Mouse (Mus musculus) brain, embryonic 18.5 days (tissue): ENCODE measurements around the gene Sh3rf1.

Experiments
- DNase-seq: peaks from one replicate; pipeline ENCODE4 v3.0.0-alpha.2; 2012; ENCODE audit warnings: low read depth, low spot score

Sh3rf1 gene

DNA sequence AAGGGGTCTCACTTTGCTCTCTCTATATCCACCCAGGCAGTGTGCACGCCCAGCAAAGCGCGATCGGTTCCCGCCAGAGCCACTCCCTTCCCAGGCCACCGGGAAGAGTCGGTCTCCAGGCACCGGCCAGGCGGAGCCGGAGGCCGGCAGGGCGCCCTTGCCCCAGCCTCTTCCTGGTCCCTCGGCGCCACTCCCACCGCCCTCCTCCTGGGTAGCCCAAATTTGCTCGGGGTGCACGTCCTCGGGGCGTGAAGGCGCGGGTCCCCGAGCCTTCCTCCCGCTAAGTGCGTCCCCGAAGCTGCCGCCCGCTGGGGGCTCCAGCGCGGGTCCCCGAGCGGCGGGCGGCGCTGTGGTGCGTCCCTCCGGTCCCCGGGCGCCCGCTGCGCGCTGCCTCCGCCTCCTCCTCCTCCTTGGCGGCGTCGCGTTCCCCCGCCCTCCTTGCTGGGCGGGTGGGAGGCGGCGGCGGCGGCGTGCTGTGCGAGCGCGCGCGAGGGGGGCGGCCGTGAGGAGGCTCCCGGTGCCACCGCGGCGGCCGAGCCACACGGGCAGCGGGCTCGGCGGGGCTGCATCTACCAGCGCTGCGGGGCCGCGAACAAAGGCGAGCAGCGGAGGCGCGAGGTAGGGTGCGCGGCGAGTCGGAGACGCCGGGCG lies at the start of gene Sh3rf1:
Gene Sh3rf1, plus strand, starts transcription at position 144 of the 651 bp plus-strand sequence.
- DNase-seq: peak; percentile 70

DNA sequence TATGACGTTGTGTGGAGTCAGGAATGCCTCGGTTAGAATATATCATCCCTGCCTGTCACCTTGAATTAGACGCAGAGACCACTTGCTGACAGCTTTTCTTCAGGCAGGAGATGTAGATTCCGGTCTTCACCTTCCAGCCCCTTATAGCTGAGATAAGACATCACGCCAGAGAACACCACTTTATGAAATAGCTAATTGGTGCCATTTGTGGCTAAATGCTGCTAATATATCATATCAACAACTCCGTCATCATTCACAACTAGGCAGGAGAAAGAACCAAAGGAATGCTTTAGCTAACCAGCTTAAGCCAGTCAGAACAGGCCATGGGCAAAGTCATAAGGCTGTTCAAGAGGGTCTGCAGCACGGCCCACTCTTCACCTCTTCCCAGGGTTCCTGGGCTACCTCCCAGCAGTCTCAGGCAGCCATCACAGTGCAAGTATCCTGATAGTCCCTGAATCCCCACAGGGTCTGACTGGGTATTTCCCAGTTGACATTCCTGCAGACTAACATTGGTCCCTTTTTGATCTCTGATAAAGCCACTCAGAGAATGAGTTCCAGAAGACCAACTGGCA lies 49.7 kb upstream of the Sh3rf1 start:
- DNase-seq: no peak

DNA sequence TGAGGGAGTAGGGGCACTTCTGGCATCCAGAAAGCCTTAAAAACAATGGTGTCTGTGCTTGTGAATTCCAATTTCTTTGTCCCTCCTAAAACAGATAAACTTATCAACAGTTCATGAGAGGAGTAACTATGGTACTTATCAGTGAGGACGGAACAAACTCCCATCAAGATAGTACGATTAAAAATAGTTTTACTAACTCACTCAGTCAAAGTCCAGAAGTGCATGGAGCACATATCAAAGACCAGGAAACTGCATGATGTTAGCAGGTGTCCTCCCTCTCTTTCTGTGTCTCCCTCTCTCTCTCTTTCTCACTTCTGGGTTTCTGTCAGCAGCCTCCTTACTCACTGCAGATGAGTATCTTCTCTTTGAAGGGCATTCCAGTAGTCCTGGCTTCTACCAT lies 47.8 kb upstream of the Sh3rf1 start:
- DNase-seq: no peak

DNA sequence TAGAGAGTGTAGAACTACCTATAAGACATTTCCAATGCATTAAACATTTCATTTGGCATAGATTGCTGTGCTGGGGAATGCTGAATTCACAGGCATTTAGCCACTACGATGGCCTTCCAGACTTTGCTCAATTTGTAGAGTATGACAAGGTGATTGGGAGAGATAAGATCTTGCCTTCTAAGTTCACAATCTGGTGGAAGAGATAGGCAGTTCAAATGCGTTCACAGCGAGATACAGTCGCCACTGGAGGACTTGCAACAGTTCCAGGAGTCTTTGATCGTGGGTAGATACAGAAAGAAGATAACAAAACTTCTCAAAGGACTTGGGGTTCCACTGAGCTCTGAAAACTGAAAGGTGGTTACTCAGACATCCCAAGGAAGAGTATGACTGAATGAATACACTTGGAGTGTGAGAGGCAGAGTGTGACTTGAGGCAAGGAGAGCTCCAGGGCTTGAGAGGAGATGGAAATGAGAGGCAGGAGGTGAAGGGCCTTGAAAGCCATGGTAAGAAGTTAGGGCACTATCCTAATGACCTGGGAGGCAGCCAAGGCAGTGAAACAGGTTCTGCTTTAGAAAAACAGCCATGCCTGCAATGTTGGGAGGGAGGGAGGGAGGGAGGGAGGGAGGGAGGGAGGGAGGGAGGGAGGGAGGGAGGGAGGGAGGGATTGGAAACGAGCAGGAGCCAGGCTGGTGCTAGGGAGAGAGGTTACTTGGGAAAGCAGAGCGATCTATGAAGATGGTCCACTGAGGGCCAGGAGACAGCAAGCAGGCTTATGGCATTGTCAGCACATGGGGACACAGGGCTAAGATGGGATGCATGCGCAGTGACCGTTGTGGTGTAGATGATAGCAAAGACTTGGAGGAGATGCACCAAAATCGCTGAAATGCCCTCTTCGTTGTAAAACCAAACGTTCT lies 45.7 kb upstream of the Sh3rf1 start:
- no peak for DNase-seq

DNA sequence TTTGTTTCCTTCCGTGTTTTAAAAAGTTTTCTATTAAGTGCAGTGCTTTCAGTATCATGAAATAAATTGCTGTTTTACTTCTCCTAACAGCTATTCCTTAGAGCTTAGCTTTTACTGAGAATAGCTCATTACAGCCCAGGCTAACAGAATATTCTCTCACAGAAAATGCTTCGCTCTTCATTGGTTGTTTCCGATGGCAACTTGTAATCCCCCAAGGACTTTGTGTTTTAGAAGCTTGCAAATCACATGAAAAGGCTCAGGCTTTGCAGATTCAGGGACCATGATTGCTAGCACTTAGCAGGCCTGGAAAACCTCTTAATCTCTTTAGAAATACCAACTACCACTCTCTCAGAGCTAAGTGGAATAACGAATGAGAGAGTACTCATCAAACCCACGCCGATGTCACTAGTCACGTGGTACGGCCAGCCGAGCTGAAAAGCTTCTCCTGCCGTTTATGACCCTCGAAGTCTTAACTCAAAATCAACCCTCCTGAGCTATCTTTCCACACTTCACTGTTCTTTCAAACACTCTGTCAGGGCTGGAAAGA lies 45.0 kb upstream of the Sh3rf1 start:
- DNase-seq: peak; percentile 6

DNA sequence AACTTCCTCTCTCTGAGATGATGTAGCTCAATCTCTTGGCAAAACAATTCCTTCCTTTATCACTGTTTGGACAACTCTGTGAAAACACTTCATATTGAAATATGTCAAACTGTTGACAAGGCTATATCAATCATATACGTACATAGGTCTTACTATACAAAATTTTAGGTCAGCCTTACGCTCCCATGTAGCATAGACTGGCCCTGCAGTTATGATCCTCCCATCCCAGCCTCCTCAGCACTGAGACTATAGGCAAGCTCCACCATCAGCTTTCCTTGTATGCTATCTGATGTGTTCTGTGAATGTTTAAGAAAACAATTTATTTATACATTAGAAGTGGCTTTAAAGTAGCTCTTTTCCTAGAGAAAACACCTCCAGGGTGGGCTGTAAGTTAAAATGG lies 42.1 kb upstream of the Sh3rf1 start:
- DNase-seq: no peak

DNA sequence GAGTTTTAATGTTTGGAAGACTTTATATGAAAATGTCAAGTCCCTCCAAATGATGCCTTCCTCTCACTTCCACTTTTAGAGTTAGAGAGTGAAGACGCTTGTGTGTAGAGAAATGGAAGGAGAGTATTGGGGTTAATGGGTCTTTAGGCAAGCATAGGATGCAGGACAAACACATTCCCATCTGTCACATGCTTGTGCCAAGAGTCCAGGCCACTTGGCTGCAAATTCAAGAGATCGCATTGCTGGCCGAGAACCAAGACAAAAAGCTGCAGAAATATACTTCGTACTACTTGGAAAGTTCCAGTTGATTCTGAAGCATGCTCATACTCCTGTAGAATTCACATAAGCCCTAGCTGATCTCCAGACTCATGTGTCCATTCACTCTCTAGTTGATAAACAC lies 41.7 kb upstream of the Sh3rf1 start:
- no peak for DNase-seq

DNA sequence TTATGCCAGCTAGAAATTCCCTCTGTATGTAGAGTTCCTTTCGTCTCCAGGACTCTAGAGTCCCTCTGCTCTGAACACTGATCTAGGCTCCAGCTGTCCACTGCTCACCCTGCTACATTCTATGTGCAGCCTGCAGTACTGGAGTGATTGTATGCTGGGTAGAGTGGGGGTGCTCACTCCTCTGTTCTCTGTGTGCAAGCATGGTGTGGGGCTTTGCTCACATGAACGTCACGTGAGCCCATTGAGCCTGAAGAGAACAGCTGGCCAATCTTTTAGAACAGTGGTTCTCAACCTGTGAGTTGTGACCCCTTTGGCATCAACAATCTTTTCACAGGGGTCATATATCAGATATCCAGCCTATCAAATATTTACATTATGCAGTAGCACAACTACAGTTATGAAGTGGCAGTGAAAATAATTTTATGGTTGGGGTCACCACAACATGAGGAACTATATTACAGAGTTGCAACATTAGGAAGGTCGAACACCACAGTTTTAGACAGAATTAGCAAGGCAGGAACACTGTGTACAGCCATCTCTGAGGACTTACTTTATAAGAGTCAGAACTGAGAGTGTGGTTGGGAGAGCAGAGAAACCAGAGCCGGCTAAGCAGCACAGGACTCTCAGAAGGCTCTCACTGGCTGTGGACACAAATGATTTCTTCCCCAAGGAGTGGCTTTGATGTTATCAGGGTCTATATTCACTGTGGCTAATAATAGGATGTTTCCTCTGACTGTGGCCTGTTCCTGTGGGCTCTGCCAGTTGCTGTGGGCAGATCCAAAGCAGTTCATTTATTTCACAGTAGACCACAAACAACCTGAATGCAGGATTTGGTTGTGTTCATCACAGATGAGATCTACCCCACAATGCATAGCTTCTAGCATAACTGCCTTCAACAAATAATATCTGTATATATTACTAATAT lies 38.1 kb upstream of the Sh3rf1 start:
- DNase-seq: no peak

DNA sequence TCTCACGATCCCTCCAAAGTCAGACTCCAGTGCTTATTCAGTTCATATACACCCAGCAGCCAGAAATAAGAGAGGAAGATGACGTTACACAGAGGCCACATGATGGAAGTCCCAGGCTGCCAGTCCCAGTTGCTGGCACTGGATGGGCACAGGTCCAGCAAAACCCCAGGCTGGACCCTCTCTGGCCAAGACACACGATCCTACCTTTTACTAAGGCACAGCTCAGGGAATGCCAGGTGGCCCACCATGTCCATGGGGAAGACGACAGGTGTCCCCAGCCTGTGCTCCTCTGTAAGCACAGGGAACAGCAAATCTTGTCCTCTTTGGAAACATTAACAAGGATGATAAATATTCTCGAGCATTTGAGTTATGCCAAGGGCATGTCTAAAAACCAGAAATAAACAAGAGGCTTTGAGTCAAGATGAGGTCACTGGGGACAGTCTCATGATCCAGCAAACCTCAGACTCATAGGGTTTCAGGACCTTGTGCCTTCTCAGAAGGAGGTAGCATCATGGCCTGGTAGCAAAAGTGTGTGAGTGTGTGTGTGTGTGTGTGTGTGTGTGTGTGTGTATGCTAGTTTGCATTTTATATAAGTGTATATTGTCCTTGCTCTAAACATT lies 29.3 kb upstream of the Sh3rf1 start:
- DNase-seq: no peak

DNA sequence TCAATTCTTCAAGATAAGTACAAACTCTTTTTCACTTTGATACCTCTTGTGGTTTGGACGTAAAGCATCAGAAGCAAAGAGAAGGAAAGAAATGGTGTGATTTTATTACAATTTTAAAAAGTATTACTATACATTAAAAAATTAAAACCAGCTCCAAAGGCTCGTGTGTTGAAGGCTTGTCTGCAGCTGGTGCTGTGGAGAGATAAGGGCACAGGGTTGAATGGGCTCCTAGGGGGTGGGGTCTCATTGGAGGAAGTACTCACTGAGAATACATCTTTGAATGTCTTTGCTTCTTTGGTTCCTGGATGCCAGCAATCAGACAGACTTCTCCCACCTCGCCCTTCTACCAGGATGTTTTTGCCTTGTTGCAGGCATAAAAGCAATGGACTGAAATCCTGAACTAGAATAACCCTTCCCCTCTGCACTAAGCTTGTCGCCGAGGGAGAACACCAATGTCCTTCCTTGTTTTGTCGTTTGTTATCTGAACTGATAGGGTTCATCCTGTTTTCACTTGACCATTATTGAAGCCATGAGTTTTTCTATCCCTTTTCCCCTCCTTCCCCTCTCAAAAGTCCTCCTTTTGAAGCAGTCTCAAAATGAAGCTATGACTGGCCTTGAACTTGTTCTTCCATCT lies 23.3 kb upstream of the Sh3rf1 start:
- DNase-seq: no peak

DNA sequence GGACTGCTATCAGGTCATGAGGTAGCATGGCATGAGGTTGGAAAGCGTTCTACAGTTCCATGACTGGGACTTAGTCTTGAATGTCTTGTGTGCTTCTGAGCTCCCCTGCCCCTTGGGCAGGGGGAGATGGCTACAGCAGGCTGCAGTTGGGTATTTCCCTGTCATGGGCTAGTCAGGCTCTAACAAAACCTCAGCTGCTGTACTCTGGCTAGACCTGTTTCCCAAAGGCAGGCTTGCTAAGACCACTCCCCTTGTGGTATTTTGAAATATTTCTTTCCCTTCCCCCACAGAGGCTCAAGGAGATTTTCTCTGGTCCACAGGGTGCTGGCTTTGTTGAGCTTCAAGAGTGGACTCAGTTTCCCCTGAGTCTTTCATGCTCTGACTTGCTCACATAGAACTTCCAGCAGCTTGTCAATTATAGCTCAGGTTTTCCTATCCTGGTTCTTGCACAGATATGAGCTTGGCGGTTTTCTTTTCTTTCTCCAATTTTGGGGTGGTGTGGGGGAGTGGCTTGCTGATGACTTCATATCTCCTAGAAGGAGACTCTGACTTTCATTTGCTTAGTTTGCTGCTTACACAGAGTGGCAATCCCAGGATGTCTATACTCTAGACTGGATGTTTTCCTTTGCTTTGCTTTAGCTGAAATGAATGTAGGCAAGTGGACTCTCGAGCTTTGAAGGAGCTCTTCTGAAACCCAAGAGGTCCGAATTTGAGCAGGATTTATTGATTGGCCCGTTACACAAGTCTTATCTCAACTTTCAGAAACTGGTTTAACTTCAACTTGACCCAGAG lies 20.4 kb upstream of the Sh3rf1 start:
- no peak for DNase-seq

DNA sequence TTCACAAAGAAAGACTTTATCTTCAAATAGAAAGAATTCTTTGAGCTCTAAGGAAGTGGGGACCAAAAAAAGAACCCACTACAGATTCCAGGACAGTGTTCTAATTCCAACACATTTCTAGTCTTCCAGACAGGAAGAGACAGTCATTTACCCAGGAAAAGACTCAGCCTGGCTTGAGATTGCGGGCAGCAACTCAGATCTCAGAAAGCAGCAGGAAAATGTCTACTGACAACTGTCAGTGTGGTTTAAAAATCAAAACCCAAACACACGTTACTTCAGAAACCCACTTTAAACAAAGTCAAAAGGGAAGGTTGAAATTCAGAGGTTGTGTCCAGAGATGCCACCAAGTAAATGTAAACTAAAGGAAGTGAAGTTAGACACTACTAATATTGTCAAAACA lies 16.8 kb upstream of the Sh3rf1 start:
- DNase-seq: no peak

DNA sequence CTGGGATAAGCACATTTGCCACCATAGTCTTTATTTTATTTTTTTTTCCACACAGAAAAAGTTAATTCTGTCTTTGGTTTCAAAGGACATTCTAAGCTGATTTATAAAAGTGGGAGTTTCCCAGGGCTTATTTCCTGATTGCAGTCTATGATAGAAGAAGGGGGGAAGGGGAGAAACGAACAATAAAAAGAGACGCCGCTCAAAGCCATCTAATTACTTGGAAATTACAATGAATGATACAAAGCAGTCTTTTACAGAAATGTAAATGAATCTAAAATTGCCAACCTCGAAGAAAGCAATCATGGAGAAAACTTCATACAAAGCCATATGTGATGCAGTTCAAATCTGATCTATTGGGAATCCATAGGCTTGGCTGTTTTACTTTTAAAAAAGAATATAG lies 16.0 kb upstream of the Sh3rf1 start:
- no peak for DNase-seq

DNA sequence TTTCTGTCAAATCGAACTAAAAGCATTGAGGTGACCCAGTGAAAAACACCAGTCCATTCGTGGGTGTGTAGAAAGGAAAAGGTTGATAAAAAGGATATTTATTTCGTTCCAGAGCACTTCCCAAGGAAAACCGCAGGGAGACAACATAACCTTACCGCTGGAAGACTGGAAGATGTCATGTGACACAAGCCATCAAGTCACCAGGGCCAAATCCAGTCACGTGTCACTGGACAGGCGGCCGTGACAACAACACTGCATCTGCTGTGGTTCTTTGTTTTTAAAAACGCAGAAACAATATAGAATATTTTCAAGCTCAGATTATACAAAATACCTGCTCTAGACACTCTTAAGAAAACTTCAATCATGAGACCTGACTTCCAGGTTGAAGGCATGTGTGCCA lies 15.0 kb upstream of the Sh3rf1 start:
- DNase-seq: no peak

DNA sequence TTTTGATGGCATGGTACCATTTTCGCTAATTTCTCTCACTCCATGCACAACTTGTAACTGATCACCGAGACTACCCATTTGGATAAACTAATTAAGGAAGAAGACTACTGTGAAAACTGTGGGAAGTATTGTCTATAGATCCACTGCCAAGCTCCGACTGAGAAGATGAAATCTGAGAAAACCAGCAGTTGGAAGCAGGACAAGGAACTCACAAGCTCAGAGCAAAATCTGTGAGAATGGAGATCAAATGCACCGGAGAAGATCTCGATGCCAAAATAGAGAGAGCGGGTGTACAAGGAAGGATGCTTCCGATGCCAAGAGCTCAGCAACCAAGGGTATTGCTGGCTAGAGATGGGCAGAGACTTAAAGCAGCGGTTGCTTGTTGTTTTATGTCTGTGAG lies 12.8 kb upstream of the Sh3rf1 start:
- no peak for DNase-seq

DNA sequence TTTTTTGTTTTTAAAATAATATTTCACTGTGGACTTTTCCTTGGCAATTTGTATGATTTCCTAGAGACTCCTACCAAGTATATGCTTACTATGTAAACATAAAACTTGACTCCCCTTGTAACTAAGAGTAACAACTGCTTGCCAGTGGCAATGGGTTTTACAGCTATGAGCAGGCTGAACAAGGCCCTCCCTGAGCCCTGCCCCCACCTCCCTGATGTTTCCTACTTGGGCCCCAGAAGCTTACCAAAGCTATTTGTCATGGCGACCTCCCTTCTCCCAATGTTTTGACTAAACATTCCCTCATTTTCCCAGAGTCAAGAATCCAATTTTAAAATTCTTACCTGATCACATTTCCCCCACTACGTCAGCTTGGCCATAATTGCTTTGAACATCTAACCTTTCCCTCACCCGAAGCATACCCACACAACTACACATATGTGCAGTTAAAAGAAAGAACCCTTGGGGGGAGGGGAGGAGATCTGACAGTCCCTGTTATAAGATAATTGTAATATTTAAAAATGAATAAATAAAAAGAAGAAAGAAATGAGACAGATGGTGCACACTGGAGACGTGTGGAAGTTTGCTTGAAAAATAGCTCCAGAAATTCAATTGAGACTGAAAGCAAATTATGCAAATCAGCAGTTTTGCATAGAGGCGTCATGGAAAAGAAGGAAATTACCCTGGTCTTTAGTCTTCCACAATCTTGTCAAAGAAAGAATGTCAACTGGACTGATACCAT lies 8.4 kb upstream of the Sh3rf1 start:
- DNase-seq: no peak

DNA sequence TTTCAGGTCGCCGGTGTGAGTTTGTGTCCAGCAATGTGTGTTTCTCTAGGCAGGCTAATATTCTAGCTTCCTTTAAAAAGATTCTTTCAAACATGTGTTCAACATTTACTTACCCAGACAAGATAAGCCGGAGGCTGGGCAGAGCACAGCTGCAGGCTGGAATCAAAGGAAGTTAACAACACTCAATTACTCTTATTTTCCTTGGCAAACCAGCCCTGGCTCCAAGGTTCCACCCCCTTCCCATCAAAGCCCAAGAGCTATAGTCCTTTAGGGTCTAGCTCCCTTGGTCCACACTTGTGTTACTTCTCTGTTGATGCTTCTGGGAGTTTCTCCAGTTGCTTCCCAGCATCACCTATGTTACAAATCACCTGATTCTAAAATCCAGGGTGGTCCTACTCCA lies 6.7 kb upstream of the Sh3rf1 start:
- DNase-seq: no peak

DNA sequence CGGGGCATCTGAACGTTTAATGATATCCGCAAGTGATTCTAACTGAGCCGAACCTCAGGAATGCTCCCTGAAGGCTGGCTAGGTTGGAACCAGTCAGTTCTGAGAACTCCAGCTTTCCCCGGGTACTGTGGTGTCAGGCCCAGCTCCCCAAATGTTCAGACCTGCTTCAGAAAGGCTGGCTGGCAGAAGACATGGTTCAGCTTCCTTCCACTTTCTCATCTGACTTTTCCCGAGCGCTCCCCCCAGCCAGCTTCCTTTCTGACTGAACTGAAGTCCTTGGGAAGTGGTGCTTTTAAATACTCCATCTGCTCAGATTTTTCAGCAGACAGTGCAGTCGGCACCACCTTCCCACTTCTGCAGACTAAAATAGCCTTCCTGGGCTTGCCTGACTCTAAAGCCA lies 6.2 kb upstream of the Sh3rf1 start:
- DNase-seq: no peak

DNA sequence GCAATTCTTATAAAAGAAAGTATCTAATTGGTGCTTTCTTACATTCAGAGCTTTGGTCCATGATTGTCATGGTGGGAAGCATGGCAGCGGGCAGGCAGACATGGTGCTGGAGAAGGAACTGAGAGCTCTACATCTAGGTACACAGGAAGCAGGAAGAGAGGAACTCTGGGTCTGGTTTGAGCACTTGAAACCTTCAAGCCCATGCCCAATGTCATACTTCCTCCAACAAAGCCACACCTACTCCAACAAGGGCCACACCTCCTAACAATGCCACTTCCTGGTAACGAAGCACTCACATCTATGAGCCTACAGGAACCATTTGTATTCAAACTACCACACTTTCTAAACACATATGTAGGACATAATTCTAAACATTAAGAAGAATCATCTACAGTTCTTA lies 5.2 kb upstream of the Sh3rf1 start:
- no peak for DNase-seq
